Mouse (Mus musculus): ENCODE measurements at regions not wholly inside any gene's neighbourhood (a gene's known extent, or its start where the extent isn't known, plus 50 kb on each side); places are given as distances from the start of the nearest gene placed in this dataset.

GRCm38 (mm10) chr6:31085063-31085759 lies 126.3 kb upstream of the Klf14 start:
- no peak for DNase-seq

- no peak for DNase-seq
These were observed 126.9 kb upstream of the Klf14 start for GRCm38 (mm10) chr6:31085760-31086108.

- no peak for DNase-seq
These were observed 127.4 kb upstream of the Klf14 start for GRCm38 (mm10) chr6:31086283-31086682.

- no peak for DNase-seq
These were observed 128.0 kb upstream of the Klf14 start for GRCm38 (mm10) chr6:31086798-31087360.

GRCm38 (mm10) chr6:31087511-31087910 lies 128.6 kb upstream of the Klf14 start:
- no peak for DNase-seq

- DNase-seq = no peak
These were observed 129.5 kb upstream of the Klf14 start for GRCm38 (mm10) chr6:31088147-31088972.

GRCm38 (mm10) chr6:31088973-31089368 lies 130.1 kb upstream of the Klf14 start:
- no peak for DNase-seq

GRCm38 (mm10) chr6:31090288-31090687 lies 131.4 kb upstream of the Klf14 start:
- no peak for DNase-seq

- no peak for DNase-seq
These were observed 131.9 kb upstream of the Klf14 start for GRCm38 (mm10) chr6:31090791-31091190.

- no peak for DNase-seq
These were observed 133.4 kb upstream of the Klf14 start for GRCm38 (mm10) chr6:31092324-31092723.

GRCm38 (mm10) chr6:31092760-31093159 lies 133.9 kb upstream of the Klf14 start:
- DNase-seq = peak; percentile 82

GRCm38 (mm10) chr6:31095943-31096714 lies 137.3 kb upstream of the Klf14 start:
- peak; percentile 86 for DNase-seq

GRCm38 (mm10) chr6:31096787-31097186 lies 137.9 kb upstream of the Klf14 start:
- DNase-seq = no peak

GRCm38 (mm10) chr6:31097254-31097653 lies 138.4 kb upstream of the Klf14 start:
- DNase-seq = no peak

- DNase-seq = no peak
These were observed 139.2 kb upstream of the Klf14 start for GRCm38 (mm10) chr6:31098106-31098505.

GRCm38 (mm10) chr6:31100084-31100579 lies 141.3 kb upstream of the Klf14 start:
- peak; percentile 62 for DNase-seq

- DNase-seq = no peak
These were observed 141.9 kb upstream of the Klf14 start for GRCm38 (mm10) chr6:31100749-31101148.

GRCm38 (mm10) chr6:31106144-31106836 lies 147.4 kb upstream of the Klf14 start:
- DNase-seq = peak; percentile 65

GRCm38 (mm10) chr6:31106856-31107359 lies 148.0 kb upstream of the Klf14 start:
- no peak for DNase-seq

GRCm38 (mm10) chr6:31107360-31107759 lies 148.5 kb upstream of the Klf14 start:
- no peak for DNase-seq

GRCm38 (mm10) chr6:31107916-31108685 lies 149.2 kb upstream of the Klf14 start:
- no peak for DNase-seq

All from cerebellum, adult 9-11 months (tissue).